Comparison of ENCODE assay signal across 24 mouse cellular contexts in genomic region chr10:95683735-95684134, GRCm38 (mm10). TPM values are rescaled to one million over a fixed set of nuclear protein-coding genes. Genes with fewer than 3 reads are reported as not detected.
DNase-seq lines count a peak whose midpoint lies in the region; TF ChIP-seq lines count a peak whose summit lies in the region.
"Had no signal": no experiment of that assay in that cellular context is flagged by ENCODE, and none has a peak within 500 bp of the region (broad histone marks: within the 10 kb centered on the region; RNA-seq: fewer than 3 reads in every experiment).

No protein-coding gene starts in this region.

- intact Hi-C loops in left cerebral cortex, postnatal 4 days (cut with DNase I): no loop called here

- H3K27me3 ChIP-seq in C2C12 (ENCODE audit: control insufficient read depth, insufficient read depth, insufficient read length): no peaks in the 10 kb centered on the region
- H3K27me3 ChIP-seq: CH12.LX, Patski had no signal

- no peaks in the 10 kb centered on the region for H3K36me3 ChIP-seq in C2C12 (ENCODE audit: control insufficient read depth, insufficient read depth)
- H3K36me3 ChIP-seq: G1E had no signal

- peak; percentile 67 for DNase-seq in heart, adult 11 months
- DNase-seq in heart, adult 8-10 months (ENCODE audit: low spot score): no peak
- DNase-seq in left cerebral cortex, postnatal 4 days: no peak
- DNase-seq: adrenal gland, adult 8-10 months; adrenal gland, postnatal 10 days; adrenal gland, postnatal 14 days; adrenal gland, postnatal 25 days; adrenal gland, postnatal 36 days; B cell, adult 2 months; cerebellum, adult 11 months; cerebellum, adult 11-12 months; cerebellum, adult 18-20 months; cerebellum, adult 2 months had no signal

- no peaks in the 10 kb centered on the region for H3K79me3 ChIP-seq in C2C12 (ENCODE audit: low read depth)

- no peak for TF ChIP-seq CTCF in C2C12 (IDR thresholded peaks at IDR 0.05; ENCODE audit: control insufficient read depth, insufficient read depth, insufficient read length)

- no peak overlapping the region for H3ac ChIP-seq in C2C12 (ENCODE audit: control insufficient read depth, insufficient read length, low read depth)

- H3K4me3 ChIP-seq in C2C12 (ENCODE audit: insufficient read depth, poor library complexity, severe bottlenecking): no peak overlapping the region

- H3K79me2 ChIP-seq in C2C12 (ENCODE audit: control insufficient read depth, insufficient read depth): no peaks in the 10 kb centered on the region

TF ChIP-seq in C2C12, 6 proteins besides CTCF, POLR2A, EP300 and RAD21:
- TF ChIP-seq CEBPB (IDR thresholded peaks at IDR 0.05; ENCODE audit: low read depth) (no peak), MYOD1 (IDR thresholded peaks at IDR 0.05; ENCODE audit: control insufficient read depth, insufficient read length, low read depth) (peak; percentile 60)

RNA-seq across cellular contexts. Expression of gene Anapc15-ps, which starts 10.5 kb away (rescaled TPM):
- not detected for total RNA-seq in heart, adult 8-10 months (2022)
- 0.16 TPM for polyA plus RNA-seq in C2C12 (2012; fragmentation: generic; extraction: Trizol)
- total RNA-seq in left cerebral cortex, postnatal 4 days (2021): not detected
- total RNA-seq: adrenal gland, adult 18-20 months; adrenal gland, adult 2 months; adrenal gland, postnatal 10 days; adrenal gland, postnatal 14 days; adrenal gland, postnatal 25 days; adrenal gland, postnatal 36 days; adrenal gland, postnatal 4 days; ES-E14; MEL had no signal
- polyA plus RNA-seq: activated CD4-positive, CD25-positive, alpha-beta regulatory T cell, adult 4 months; adrenal gland, adult 2 months; CD4-positive, CD25-positive, alpha-beta regulatory T cell, adult 4 months; G1E had no signal
